Mouse (Mus musculus): Measurements from ENCODE around the gene Mctp1.

- TF ChIP-seq GATA1 (IDR thresholded peaks at IDR 0.05; ENCODE audit: borderline replicate concordance, low read length) (no peak), FLI1 (IDR thresholded peaks at IDR 0.05; ENCODE audit: low read length) (no peak)
These were observed 508.7 kb downstream of the Mctp1 start for GRCm38 (mm10) chr13:76892987-76893386.
